Mouse (Mus musculus) ovary, adult 18-20 months (tissue): Measurements from ENCODE around the gene B4galt4.
"Not testable (repeated sequence)": the region's sequence is repeated elsewhere in the genome, so short reads cannot be mapped to it uniquely, and the experiment has no call there.

Experiments used
- DNase-seq: peaks from one replicate; pipeline ENCODE4 v3.0.0; 2022; ENCODE audit warnings: low spot score, mixed read lengths

B4galt4 gene

DNA sequence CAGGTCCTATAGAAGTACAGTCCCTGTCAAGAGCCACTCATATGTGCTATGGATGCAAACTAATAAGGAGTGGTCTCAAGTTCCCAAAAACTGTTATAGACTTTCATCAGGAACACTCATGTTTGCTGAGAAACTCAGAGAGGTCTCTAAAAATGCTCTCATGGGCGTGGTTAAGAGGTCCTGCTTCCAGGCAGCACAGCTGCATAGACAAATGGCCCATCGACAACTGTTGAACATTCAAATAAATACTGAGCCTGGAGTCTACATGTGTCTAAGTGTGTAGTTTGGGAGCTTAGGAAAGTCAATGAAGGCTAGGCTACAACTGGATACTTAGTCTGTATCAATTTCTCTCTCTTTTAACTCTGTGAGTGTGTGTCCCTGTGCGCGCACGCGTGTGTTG lies 29.1 kb downstream of the B4galt4 start:
- no peak for DNase-seq

DNA sequence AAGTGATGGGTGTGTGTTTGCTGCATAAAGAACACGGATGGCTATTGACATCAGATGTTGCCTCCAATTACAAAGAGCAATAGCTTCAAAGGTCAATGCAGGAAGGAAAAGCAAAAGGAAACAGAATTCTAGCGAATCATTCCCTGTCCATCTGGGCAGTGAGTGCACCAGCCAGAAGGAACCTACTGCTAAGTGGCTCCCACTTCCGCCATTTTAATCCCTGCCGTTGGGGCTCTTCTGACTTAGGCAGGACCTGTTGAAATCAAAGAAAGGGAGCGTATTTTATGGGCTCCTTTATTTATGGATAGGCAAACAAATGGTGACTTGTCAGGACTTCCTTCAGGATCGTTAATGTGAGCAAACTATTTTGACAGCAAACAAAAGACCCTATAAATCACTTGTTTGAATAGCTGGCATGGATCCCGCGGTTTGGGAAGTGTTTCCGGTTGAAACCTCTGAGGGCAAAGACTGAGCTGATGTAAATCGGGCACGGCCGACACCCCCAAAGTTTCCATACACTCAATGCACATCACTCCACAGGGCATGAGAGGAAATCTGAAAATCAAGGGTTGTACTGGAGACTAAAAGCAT lies 30.9 kb downstream of the B4galt4 start:
- no peak for DNase-seq

DNA sequence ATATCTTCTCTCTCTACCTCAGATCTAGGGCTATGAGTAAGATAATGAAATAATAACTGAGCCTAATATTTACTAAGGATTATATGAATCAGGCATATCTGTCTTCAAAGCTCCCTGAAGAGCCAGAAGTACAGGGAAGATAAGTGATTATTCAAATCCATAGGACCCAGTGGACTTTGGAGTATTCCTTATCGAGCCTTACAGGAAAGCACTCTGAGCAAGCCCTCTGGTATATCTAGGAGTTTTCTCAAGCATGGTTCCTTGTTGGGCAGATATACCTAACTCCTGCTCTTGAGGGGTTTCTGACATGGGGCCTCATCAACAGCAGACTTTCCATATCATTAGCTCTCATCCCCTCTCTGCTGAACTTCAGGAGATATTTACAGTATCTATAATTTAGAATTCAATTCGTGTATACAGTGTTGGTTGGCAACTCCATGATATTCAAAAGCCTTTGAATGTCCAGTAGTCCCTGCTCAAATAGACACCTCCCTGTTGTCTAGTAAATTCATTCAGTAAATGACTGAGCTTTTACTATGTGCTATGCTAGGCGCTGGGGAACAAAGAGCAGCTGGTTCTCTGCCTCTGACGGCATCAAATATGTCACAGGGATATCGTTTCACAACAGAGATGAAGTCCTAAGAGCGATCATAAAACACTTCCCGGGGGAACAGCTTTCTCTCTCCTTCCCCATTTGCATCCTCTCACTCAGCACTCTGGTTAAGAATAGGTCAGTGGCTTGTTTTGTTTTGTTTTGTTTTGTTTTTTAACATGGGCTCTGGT lies 33.1 kb downstream of the B4galt4 start:
- no peak for DNase-seq

DNA sequence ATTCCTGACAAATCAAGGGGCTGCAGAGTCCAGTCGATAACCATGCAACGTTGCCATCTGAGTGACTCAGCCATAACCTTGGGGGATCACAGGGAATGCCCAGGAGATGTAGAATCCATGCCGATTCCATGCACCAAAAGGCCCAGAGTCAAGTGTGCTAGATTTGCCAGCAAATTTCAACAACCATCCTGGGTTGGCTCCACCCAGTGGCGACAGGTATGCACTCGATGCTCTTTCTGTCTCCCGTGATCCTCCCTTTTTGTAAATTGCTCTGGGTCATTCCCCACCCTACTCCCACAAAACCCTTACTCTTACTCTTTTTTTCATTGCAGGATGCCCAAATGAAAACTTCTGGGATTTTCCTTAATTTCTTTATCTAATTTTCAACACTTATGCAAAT lies 34.3 kb downstream of the B4galt4 start:
- no peak for DNase-seq

DNA sequence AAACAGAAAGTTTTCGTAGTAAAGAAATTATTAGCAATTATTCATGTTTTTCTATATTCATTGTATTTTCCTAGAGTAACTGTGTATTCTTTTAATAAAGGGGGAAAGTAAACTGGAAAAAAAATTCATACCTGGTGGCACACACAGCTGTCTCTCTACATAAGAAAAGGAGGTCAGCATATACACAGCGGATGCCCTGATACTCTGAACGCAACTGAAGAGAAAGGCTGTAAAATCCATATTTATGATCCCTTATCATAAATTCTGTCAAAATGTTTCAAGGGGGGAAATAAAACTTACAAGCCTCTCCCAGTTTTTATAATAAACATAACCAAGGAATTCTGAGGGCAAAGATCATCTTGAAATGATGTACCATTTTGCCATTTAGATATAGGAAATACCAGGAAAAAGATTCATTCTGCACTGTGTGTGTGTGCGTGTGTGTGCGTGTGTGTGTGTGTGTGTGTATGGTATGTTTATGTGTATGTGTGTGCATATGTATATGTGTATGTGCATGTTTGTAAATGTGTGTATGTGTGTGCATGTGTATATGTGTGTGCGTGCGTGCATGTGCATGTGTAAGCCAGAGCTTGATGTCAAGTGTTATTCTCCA lies 39.0 kb downstream of the B4galt4 start:
- DNase-seq: no peak

DNA sequence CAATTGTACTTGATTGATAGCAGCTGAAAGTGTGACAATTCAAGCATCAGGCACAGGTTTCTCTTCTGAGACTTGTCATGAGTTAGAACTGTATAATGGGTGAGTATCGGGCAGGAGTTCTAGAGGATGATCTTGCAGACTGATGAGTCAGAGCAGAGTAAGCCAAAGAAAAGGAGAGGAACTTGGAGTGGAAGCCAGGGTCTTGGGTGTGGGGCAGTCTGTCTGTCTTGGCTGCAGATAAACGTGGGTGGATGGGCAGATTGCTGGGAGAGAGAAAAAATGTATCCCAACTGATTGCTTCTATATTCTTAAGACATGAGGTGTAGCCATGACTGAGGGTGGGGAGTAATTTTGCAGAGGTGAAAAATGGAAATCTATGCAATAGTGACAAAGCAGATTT lies 39.9 kb downstream of the B4galt4 start:
- no peak for DNase-seq

DNA sequence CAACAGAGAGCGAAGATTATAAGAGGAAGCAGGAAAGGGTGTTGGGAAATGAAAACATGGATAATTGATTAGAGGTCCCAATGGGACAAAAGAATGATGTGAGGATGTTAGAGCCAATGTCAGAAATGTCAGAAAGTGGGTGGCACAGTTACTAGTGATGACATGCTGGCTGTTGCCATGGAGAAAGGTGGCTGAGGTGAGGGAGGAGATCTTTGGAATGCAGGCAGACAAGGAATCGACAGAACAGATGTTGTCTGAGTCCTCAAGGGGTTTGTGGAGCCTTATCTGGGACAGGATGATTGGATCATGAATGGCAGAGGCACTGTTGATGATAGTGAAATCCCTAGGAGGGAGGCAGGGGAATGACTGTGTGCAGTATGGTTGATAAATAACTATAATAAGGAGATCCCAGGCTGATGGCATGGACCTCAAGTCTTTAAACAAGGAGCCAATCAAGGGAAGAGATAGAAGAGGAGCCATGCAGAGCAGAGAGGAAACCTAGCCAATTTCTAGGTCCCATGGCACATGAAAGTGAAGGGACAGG lies 40.5 kb downstream of the B4galt4 start:
- DNase-seq: no peak

DNA sequence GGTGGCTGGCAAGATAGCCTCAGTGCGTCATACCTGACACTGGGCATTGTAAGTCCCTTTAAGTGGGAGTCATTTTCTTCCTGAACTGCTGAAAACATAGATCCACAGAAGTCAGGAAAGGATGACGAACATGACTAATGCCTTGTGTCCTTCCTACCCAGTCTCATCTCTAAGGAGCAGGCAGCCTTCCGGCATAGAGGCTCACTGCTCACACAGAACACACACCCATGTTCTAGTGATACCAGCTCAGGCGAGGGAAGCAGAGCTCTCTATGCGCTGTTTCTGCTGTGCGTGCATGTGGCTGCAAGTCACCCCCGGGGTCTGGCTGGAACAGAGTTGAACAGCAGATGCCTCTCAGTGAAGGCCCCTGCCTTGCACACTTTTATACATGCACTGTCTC lies 43.2 kb downstream of the B4galt4 start:
- no peak for DNase-seq

DNA sequence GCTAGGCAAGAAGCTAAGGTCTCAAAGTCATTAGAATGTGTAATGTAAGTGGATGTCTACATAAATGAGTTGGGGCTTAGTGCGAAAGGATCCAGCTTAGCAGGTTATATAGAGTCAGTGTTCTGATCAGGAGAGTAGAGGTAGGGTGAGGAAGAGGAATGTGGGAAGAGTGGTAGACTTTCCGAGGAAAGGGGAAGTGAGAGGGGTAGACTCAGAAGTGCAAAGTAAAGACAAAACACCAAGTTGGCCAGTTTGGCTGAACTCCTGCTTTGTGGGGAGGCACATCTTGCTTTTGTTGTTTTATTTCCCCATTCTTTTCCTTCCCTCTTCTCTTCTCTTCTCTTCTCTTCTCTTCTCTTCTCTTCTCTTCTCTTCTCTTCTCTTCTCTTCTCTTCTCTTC lies 47.0 kb downstream of the B4galt4 start:
- no peak for DNase-seq

DNA sequence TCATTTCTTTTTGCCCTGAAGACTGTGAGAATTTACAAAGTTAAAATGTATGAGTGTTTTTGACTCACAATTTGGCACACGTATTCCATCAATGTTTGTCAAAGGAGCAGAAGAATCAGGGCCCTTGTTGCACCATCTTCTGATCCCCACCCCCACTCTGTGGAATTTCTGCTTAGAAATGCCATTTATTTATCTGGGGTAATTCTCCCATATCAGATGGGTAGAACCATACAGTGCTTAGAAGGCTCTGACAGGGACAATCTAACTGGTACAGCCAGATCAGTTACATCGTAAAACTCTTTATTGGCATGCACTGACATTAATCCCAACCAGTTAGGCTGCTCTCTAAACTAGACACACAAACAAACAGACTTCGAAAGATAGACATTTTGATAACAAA lies 47.9 kb downstream of the B4galt4 start:
- no peak for DNase-seq

DNA sequence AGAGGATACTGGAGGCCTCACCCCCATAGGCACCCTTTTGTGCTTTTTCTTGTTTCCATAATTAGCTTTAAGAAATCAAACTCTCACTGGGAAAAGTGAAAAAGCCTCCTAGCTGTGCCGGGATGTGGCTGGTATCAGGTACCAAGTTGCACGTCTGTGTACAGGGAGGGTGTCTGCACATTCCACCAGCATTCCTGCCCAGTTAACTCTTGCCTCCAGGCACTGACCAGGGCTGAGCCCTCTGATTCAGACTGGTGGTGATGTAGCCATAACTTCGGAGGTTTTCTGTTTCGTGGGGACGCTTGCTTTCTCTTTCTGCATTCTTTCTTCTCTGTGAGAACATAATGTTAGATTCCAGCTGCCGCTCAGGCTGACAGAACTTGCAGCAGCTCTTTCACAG lies 51.1 kb downstream of the B4galt4 start:
- no peak for DNase-seq

DNA sequence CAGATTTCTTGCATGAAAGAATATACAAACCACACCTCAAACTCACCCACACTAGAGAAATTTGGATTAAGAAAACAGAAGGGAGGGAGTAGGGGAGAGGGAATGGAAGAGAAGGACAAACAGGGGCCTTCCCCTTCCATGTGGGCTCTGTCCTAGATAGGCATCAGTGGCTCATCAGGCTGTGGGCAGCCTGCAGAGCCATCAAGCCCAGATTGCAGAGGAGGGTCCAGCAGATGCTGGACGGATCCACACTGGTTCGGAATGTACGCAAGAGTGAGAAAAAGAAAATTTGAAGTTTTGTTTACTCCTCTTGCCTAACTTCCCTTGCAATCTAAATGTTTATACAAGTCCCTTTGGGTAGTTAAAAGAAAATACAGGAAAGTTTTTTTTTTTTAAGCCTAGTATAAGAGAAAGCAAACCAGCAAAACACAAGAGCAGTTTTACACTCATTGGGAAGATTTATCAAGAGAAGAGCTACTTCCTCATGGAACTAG lies 56.9 kb downstream of the B4galt4 start:
- no peak for DNase-seq

DNA sequence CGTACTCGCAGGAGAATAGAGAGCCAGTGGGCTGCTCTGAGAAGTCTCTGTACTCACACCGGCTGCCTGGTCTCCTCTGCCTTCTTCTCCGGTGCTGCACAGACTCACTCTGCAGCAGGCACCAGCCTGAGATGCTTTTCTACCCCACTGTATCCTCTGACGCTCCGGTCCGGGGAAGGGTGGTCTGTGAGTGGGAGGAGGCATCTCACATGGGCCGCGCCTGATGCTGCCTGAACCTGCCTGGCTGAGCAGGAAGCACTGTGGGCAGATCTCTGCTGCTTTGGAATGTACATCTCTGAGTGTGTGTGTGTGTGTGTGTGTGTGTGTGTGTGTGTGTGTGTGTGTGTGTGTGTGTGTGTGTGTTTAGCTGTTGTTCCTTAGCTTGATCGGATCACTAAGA lies 58.0 kb downstream of the B4galt4 start, which contains the start of gene Upk1b:
Gene Upk1b (minus strand): TSS at position 238 of the 400 bp plus-strand sequence.
- DNase-seq: no peak

DNA sequence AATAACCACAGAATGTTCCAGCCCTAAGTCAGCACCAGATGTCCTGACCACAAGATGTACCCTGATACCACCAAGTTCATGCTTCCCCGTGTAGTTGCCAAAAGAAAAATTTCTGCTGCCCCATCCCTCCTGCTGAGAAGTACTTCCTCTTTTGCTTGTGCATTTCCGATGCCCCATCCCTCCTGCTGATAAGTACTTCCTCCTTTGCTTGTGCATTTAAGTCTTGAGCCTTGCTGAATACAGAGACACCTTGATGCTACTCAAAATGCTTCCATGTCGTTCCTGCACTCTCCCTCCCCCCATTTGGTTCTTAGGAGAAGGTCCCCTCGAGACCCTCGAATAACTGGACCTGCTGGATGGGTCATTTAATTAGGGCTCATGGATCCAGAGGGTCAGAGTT lies 65.7 kb downstream of the B4galt4 start:
- not testable (repeated sequence) for DNase-seq

DNA sequence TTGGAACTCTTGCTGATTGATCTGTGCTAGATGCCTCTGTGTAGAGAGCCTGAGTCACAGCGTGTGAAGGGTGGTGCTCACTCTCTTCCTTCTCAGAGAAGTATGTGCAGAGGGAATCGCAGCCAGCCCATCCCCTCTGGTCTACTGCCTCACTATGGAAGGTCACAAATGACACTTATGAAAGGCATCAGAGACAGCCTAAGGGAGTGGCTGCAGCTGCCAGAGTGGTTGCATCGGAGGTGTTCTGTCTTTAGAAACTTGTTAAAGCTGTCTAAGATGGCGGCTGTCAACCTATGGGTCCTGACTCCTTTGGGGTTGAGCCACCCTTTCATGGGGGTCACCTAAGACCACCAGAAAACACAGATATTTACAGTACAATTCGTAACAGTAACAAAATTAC lies 68.1 kb downstream of the B4galt4 start:
- DNase-seq: no peak

DNA sequence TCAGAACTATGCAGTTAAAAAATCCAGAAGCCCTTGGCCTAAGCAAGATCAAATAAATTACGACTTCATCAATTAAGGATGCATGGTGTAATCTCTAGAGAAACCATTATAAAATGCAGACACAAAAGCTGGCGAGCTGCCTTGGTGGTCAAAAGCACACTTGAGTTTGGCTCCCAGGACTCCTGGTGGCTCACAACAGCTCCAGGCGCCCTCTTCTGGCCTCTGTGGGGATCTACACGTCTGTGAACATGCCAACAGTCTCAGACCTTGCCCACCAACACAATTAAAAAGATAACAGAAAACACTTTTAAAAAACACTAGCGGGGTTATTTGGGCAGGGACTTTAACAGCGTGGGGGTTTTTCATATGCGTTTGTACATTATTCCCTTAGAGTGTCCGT lies 70.5 kb downstream of the B4galt4 start:
- DNase-seq: peak; percentile 11
